Mouse (Mus musculus): ENCODE measurements around the gene Trim17. TPM values are rescaled to one million over a fixed set of nuclear protein-coding genes. Genes with fewer than 3 reads are reported as not detected.

Trim17 gene
- polyA plus RNA-seq, 1 experiment from 2014 or later, result 0.29 TPM

DNA sequence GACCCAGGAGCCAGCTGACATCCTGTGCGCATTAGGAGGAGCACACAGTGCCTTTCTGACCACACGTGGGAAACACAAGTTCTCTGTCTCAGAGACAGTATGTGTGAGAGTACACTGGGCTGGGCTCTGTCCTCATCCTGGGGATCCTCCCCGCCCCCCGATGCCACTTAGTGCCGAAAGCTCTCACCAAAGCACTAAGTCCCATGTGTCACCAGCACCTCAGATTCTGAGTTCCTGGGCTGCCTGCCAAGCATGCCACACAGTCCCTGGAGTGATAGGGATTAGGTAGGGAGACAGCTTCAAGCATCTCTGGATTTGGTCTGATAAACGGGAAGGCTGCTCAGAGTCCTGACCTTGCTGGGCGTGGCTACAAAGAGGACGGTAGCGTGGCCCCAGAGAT, 36.3 kb downstream of the Trim17 start:
- no peak for DNase-seq (ENCODE audit: low spot score)

DNA sequence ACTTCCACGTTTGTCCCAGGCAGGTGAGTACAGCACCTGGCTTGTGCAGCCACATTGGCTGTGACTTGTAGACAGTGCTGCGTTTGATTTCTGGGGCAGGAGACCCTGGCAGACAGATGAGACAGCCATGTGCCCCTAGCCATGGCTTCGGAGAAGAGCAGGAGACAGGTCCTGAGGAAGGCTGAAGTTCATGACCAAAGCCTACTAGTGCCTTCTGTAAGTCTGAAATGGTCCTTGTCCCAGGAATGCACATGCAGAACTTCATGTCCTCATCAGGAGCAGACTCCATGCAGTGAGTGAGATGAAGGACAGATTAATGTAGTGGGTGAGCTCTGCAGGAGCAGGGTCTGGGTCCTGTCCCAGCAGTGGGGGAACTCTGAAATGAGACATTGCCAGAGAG, 37.4 kb downstream of the Trim17 start:
- DNase-seq (ENCODE audit: low spot score), result no peak

DNA sequence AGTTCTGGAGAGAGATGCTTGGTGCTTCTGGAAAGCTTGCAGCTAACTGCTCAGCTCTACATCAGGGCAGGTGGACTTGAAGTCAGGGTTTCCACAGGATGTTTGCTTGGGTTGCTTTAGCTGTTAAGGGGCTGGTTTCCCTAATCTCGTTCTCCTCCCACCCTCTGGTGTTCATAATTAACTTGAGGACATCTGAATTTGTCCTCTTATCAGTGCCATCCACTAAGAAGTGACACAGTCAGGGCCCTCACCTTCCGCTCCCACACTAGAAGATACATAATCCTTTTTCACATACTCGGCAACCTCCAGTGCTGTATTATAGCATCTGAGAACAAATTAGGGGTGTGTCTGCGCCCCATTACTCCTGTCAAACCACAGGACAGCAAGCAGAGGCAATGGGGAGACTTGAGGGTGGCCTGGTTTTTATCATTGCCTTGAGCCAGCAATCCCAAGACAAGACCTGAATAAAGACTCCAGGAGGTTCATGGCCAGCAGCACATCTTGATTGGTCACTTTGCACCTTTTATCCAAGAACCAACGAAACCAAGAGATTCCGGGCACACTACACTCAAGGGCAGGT, 38.7 kb downstream of the Trim17 start:
- no peak for DNase-seq (ENCODE audit: low spot score)

DNA sequence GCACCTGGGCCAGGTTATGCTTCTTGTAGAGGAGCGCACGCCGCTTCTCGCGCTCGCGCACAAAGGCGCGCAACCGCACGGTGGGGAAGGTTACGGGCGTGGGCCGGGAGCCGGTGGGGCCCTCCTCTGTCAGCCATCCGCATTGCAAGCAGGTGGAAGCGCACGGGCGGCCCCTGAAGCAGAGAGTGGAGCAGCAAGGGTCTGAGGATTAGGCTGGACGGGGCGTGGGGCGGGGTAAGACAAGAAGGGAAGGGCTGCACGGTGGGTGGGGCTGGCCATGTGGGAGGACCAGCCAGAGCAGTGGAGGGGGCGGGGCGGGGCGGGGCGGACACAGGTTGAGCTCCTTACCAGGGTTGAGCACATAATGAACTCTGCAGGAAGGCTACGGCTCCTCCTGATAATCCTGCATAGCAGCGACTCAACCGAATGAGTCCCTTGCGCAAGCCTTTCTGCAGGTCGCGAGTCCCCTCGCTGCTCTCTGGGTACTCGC, 39.9 kb downstream of the Trim17 start:
- peak; percentile 71 for DNase-seq (ENCODE audit: low spot score)

DNA sequence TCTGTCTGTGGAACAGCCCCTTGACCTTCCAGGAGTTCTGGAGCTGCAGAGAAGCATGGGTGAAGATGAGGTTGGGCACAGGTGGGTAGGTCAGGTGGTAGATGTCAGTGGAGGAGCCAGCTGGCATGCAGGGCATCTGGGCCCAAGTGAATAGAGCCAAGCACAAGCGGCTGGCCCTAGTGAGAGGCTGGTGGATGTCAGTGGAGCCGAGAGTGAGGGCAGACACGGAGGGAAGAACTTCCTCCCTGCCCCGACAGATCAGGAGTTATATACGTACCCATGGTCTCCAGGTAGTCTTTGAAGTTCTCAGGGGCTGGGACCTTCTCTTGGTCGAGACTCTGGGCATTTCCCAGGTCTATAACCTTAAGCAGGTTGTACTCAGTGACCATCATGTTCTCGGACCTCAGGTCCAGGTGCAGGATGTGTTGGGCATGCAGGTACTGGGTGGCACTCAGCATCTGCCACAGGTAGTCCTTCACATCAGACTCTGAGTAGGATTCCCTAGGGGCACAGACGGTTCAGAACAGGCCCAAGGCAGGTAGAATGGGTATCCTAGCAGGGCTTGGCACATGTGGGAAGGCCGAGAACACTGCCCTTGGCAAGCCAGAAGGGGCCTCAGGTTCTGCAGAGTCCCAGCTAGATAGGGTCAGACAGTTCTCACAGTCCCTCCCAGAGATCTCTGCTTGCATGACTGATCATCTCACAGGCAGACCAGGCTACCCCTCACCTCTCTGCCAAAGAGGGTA, 40.7 kb downstream of the Trim17 start:
- no peak for DNase-seq (ENCODE audit: low spot score)

DNA sequence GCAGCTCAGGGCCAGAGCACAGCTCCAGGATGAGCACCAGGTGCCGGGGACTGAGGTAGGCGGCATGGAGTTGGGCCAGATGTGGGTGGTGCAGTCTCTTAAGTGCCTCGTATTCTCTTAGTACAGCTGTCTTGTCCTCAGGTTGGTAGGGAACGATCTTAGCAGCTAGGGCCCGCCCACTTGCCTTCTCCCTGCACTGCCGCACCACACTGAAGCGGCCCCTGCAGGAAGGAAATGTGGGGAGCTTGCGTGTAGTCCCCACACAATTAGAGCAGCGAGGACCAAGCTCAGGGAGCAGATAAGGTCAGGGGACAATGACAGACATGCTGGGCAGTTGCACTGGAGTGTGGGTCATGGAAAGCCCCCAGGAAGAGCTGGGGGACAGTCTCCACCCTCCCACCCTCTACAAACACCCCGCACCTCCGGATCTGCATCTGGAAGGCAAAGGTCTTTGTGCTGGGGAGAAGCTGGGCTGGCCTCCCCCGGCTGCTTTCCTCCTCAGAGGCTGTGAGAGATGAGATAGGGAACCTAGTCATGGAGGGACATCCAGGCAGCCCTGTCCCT, 41.4 kb downstream of the Trim17 start:
- peak; percentile 84 for DNase-seq (ENCODE audit: low spot score)

DNA sequence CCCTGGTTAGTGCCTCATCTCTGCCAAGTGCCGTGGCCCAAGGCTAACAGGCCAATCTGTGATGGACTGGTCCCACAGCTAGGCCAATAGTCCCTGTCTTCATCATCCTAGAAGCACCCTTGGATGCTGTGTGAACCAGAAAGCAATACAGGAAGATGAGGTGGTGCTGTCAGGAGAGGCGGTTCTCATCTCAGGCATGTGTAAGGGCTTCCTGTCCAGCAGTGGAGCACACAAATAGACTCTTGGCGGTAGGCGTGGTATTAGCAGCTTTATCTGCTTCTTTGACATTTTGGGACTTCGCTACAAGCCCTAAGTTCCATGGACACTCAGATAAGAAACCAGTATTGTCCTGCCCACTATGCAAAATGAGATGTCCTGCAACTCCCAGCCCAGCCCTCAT, 43.1 kb downstream of the Trim17 start:
- DNase-seq (ENCODE audit: low spot score), result no peak

DNA sequence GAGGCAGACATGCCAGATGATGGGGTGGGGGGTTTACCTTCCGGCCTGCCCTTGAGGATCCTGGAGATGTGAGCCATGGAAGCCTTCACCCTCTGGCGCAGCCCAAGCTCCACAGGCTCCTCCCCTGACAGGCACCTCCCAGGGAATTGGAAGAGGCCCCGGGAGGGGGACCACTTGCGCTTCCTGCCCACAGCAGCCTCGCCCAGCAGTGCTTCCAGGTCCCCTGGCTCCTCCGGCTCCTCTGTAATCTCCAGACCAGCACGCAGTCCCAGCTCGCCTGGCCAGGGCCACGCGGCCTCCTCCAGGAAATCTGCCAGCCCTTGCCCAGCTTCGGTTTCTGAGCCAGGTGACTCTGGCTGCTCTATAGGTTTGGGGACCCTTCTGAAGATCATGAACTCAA, 44.7 kb downstream of the Trim17 start:
- no peak for DNase-seq (ENCODE audit: low spot score)

DNA sequence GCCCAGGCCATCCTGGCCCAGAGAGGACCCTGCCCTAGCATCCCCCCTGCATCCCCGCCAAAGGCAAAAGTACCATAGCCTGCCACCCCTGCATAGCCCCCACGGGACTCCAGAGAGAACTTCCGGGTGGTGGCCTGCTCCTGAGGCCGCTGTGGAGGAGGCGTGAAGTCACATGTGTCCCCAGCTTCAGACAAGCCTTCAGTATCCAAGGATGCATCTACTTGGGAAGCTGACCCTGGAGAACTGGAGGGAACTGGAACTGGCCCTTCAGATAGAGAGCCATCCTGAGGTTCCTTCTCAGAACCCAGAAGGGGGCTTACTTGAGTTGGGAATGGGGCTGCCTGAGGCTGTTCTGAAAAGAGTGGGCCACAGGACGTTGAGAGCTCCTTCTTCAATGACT, 45.3 kb downstream of the Trim17 start:
- DNase-seq (ENCODE audit: low spot score), result no peak

DNA sequence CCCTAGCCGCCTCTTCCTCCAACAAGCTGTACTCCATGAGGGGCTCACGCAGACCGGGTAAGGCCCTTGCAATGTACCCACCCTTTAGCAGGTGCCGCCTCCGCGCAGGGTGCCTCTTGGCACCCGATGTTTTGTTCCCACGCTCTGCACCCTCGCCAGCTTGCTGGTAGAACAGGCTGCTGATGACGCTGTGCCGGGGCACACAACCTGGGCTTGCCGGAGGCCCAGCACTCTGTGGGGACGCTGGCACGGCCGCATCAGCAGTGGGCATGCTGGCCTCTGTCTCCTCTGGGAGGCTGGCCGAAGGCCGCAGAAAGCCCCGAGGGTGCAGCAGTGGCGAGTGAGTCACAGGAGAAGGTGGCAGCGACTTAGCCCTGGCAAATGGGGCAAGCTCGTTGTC, 46.1 kb downstream of the Trim17 start:
- DNase-seq (ENCODE audit: low spot score), result no peak

DNA sequence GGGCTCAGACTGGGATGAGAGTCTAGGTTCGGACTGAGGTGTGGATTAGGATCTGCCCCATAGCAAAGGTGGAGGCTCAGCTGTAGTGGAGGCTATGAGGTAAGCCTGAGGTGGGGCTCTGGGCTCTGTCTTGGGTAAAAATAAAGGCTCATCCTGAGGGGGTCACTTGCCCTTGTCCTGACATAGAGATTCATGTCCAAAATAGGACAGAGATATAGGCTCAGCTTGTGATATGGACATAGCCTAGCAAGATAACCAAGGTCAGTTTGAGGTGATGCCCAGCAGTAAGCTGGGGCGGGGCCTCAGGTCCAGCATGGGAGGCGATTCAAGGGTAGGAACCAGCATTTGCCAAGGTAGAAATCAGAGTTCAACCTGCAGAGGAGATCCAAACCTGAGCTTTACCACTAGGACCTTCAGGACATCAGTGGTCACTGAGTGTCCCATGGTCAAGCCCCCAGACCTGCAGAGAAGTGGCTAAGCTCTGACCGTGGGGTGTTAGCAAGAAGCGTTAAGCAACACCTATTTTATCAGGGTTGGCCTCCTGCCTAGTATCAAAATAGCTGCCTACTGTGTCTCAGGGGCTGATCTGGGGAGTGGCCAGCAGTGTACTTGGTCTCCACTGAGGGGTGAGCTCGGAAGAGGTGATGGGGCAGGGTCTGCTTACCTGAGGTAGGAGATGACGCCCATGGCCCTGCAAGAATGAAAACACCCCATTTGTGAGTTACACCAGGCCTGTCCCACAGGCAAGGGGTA, 48.0 kb downstream of the Trim17 start:
- DNase-seq (ENCODE audit: low spot score), result no peak

DNA sequence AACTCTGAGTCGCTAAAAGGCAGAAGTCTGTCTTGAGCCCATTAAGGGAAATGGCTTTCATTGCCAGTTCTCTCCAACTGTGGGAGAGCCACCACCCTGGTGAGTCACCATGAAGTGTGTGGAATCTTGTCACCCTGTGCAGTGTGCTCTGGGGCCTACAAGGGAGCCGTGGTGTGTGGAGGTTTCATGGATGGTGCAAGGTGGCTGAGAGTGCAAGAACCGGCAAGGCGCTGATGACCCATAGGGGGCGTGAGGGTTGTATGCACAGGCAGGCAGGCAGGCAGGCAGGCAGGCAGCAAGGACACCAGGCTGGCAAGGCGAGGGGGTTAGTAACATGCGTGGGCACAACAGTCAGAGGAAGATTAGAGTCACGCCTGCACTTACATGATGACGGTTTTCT, 60.6 kb downstream of the Trim17 start:
- peak; percentile 48 for DNase-seq (ENCODE audit: low spot score)

Small RNAs within 50 kb of the gene (microRNA-seq; reads per million reads assigned to microRNA genes)
- not detected for gene Gm44313 (ENCODE audit: borderline number of aligned reads)

Other genes starting within 250 kb of the Trim17 start
- gene Olfr318, start 230.7 kb upstream of the Trim17 start, polyA plus RNA-seq (2015; fragmentation: Nextera tagmentation; extraction: Ambion mirVana), result not detected in 2 replicates
- not detected in 2 replicates for gene Olfr317, start 215.5 kb upstream of the Trim17 start, polyA plus RNA-seq (2015; fragmentation: Nextera tagmentation; extraction: Ambion mirVana)
- gene Olfr316, start 202.0 kb upstream of the Trim17 start, polyA plus RNA-seq (2015; fragmentation: Nextera tagmentation; extraction: Ambion mirVana), result not detected in 2 replicates
- gene Olfr315, start 181.5 kb upstream of the Trim17 start, polyA plus RNA-seq (2015; fragmentation: Nextera tagmentation; extraction: Ambion mirVana), result not detected in 2 replicates
- not detected in 2 replicates for gene Olfr314, start 171.7 kb upstream of the Trim17 start, polyA plus RNA-seq (2015; fragmentation: Nextera tagmentation; extraction: Ambion mirVana)
- gene Fam183b, start 152.7 kb upstream of the Trim17 start, polyA plus RNA-seq (2015; fragmentation: Nextera tagmentation; extraction: Ambion mirVana), result 1.5 and 2.2 TPM in 2 replicates
- 0.06 and 0.08 TPM in 2 replicates for gene Olfr313, start 139.7 kb upstream of the Trim17 start, polyA plus RNA-seq (2015; fragmentation: Nextera tagmentation; extraction: Ambion mirVana)
- gene Olfr312, start 125.4 kb upstream of the Trim17 start, polyA plus RNA-seq (2015; fragmentation: Nextera tagmentation; extraction: Ambion mirVana), result 0.03 TPM in 1 of 2 replicates, not detected in the other
- gene Olfr311, start 115.4 kb upstream of the Trim17 start, polyA plus RNA-seq (2015; fragmentation: Nextera tagmentation; extraction: Ambion mirVana), result not detected in 2 replicates
- gene Gm12258, start 107.5 kb upstream of the Trim17 start, polyA plus RNA-seq (2015; fragmentation: Nextera tagmentation; extraction: Ambion mirVana), result 19.2 and 20.6 TPM in 2 replicates
- 7.7 and 9.0 TPM in 2 replicates for gene 2810021J22Rik, start 87.5 kb upstream of the Trim17 start, polyA plus RNA-seq (2015; fragmentation: Nextera tagmentation; extraction: Ambion mirVana)
- 6.1 and 7.9 TPM in 2 replicates for gene Zfp39, start 50.5 kb upstream of the Trim17 start, polyA plus RNA-seq (2015; fragmentation: Nextera tagmentation; extraction: Ambion mirVana)
- 0.09 TPM in 1 of 2 replicates, not detected in the other for gene Btnl10, start 36.8 kb upstream of the Trim17 start, polyA plus RNA-seq (2015; fragmentation: Nextera tagmentation; extraction: Ambion mirVana)
- 245 and 268 TPM in 2 replicates for gene Rnf187, start 15.8 kb upstream of the Trim17 start, polyA plus RNA-seq (2015; fragmentation: Nextera tagmentation; extraction: Ambion mirVana)
- 50.8 and 57.5 TPM in 2 replicates for gene Hist3h2ba, start 5.8 kb upstream of the Trim17 start, polyA plus RNA-seq (2015; fragmentation: Nextera tagmentation; extraction: Ambion mirVana)
- gene Hist3h2a, start within 50 bp of the Trim17 start, polyA plus RNA-seq (2015; fragmentation: Nextera tagmentation; extraction: Ambion mirVana), result 52.3 and 52.8 TPM in 2 replicates
- 49.6 and 54.0 TPM in 2 replicates for gene Trim11, start 23.4 kb downstream of the Trim17 start, polyA plus RNA-seq (2015; fragmentation: Nextera tagmentation; extraction: Ambion mirVana)
- gene Obscn, start 181.7 kb downstream of the Trim17 start, polyA plus RNA-seq (2015; fragmentation: Nextera tagmentation; extraction: Ambion mirVana), result 0.04 and 0.13 TPM in 2 replicates
- gene Iba57, start 209.1 kb downstream of the Trim17 start, polyA plus RNA-seq (2015; fragmentation: Nextera tagmentation; extraction: Ambion mirVana), result 5.3 and 5.7 TPM in 2 replicates
- gene Gjc2, start 228.5 kb downstream of the Trim17 start, polyA plus RNA-seq (2015; fragmentation: Nextera tagmentation; extraction: Ambion mirVana), result 0.18 and 0.26 TPM in 2 replicates
- gene Guk1, start 237.5 kb downstream of the Trim17 start, polyA plus RNA-seq (2015; fragmentation: Nextera tagmentation; extraction: Ambion mirVana), result 92.3 and 93.0 TPM in 2 replicates
- 106 and 110 TPM in 2 replicates for gene Mrpl55, start 247.8 kb downstream of the Trim17 start, polyA plus RNA-seq (2015; fragmentation: Nextera tagmentation; extraction: Ambion mirVana)

Data from thymus, postnatal 0 days (tissue).